Mouse (Mus musculus) lung, embryonic 14.5 days (tissue): ENCODE measurements around the gene Cacna1c. TPM values are rescaled to one million over a fixed set of nuclear protein-coding genes. Genes with fewer than 3 reads are reported as not detected.

ENCODE experiments used
- ATAC-seq: fragments of 200-750 bp; cut with Nextera tagmentation; 2 replicates; pipeline ENCODE4 v1.8.0; 2017; ENCODE audit warnings: mild to moderate bottlenecking, moderate TSS enrichment, moderate library complexity; ENCODE audit not compliant: insufficient read depth
- DNase-seq: peaks from one replicate; pipeline ENCODE4 v3.0.0-alpha.2; 2015
- H3K27ac ChIP-seq: fragments of 300-500 bp; sonication (generic); 2 replicates; pipeline ENCODE4 v1.5.1; 2014; ENCODE audit warnings: low read depth, mild to moderate bottlenecking, moderate library complexity
- H3K27me3 ChIP-seq: fragments of 300-500 bp; sonication (generic); 2 replicates; pipeline ENCODE4 v1.6.1; 2014; ENCODE audit warnings: low read length, control low read depth; ENCODE audit not compliant: insufficient read depth
- H3K36me3 ChIP-seq: fragments of 300-500 bp; sonication (generic); 2 replicates; pipeline ENCODE4 v1.6.1; 2014; ENCODE audit warnings: control low read depth; ENCODE audit not compliant: insufficient read depth
- H3K4me1 ChIP-seq: fragments of 300-500 bp; sonication (generic); 2 replicates; pipeline ENCODE4 v1.6.1; 2014; ENCODE audit warnings: antibody characterized with exemption, control low read depth; ENCODE audit not compliant: insufficient read depth
- H3K4me2 ChIP-seq: fragments of 300-500 bp; sonication (generic); 2 replicates; pipeline ENCODE4 v1.6.1; 2014; ENCODE audit warnings: mild to moderate bottlenecking
- H3K4me3 ChIP-seq: fragments of 300-500 bp; sonication (generic); 2 replicates; pipeline ENCODE4 v1.5.1; 2014; ENCODE audit warnings: low read depth, low read length
- H3K9ac ChIP-seq: fragments of 300-500 bp; sonication (generic); 2 replicates; pipeline ENCODE4 v1.6.1; 2014
- H3K9me3 ChIP-seq: fragments of 300-500 bp; sonication (generic); 2 replicates; pipeline ENCODE4 v1.6.1; 2016; ENCODE audit warnings: low read depth, low read length, control low read depth
- CTCF ChIP-seq: IDR thresholded peaks from 2 replicates; pipeline ENCODE4 v1.5.1; 2016; ENCODE audit warnings: antibody characterized with exemption, low read depth
- WGBS: fragments of 180-500 bp; shearing (Covaris S2); extraction: QIAGEN DNeasy Blood & Tissue Kit; methylation state at CpG from one replicate; pipeline ENCODE4 v1.1.7; 2014; 5-methylcytosine and 5-hydroxymethylcytosine counted together
- polyA plus RNA-seq: library from polyadenylated mRNA; unstranded; fragments of >200 nt; fragmentation: Nextera tagmentation; extraction: Ambion mirVana; gene quantifications from 2 replicates; pipeline ENCODE4 v1.2.1, GENCODE M21; 2014

Cacna1c gene
- polyA plus RNA-seq, 1 experiment from 2014 or later = 10.6 TPM

GRCm38 (mm10) chr6:119180188-119180587 lies 16.0 kb downstream of the Cacna1c start:
- Histone ChIP-seq H3K9ac (no peak overlapping the region), H3K36me3 (peaks cover 8% of the 10 kb centered on the region; the same call in 1 of the 2 replicates), H3K9me3 (no peaks in the 10 kb centered on the region), H3K27me3 (no peaks in the 10 kb centered on the region), H3K4me2 (no peak overlapping the region), H3K27ac (no peak overlapping the region), H3K4me1 (no peaks in the 10 kb centered on the region), H3K4me3 (no peak overlapping the region)
- ATAC-seq = no peak
- TF ChIP-seq CTCF = no peak
- WGBS = 72% methylated on average over 2 of the region's 2 CpGs
- no peak for DNase-seq

GRCm38 (mm10) chr6:119177101-119177500 lies 19.1 kb downstream of the Cacna1c start:
- Histone ChIP-seq H3K9ac (no peak overlapping the region), H3K36me3 (no peaks in the 10 kb centered on the region), H3K4me2 (no peak overlapping the region; the same call in 1 of the 2 replicates), H3K27me3 (no peaks in the 10 kb centered on the region), H3K27ac (no peak overlapping the region), H3K4me1 (no peaks in the 10 kb centered on the region), H3K4me3 (no peak overlapping the region), H3K9me3 (no peaks in the 10 kb centered on the region)
- 45% methylated on average over 8 of the region's 8 CpGs for WGBS
- ATAC-seq = no peak
- no peak for TF ChIP-seq CTCF
- DNase-seq = no peak

GRCm38 (mm10) chr6:119176103-119176502 lies 20.1 kb downstream of the Cacna1c start:
- Histone ChIP-seq H3K9me3 (no peaks in the 10 kb centered on the region), H3K27ac (no peak overlapping the region), H3K4me1 (no peaks in the 10 kb centered on the region), H3K36me3 (no peaks in the 10 kb centered on the region), H3K4me3 (peak overlapping the region; percentile 83), H3K4me2 (peak overlapping the region; percentile 70), H3K9ac (peak overlapping the region; percentile 73; the same call in 1 of the 2 replicates), H3K27me3 (no peaks in the 10 kb centered on the region)
- ATAC-seq (no peak), DNase-seq (no peak)
- WGBS = 66% methylated on average over 7 of the region's 7 CpGs
- TF ChIP-seq CTCF = no peak

- under 1% methylated on average over 64 of the region's 65 CpGs for WGBS
- H3K9me3 ChIP-seq = no peaks in the 10 kb centered on the region
Observed at GRCm38 (mm10) chr6:119175078-119175853, 21.0 kb downstream of the Cacna1c start, which contains the start of gene Dcp1b. TSS of gene Dcp1b (plus strand) at chr6:119175253.

GRCm38 (mm10) chr6:119174307-119175074 lies 21.7 kb downstream of the Cacna1c start:
- Histone ChIP-seq H3K36me3 (no peaks in the 10 kb centered on the region), H3K4me2 (peak overlapping the region; percentile 70), H3K9ac (peak overlapping the region; percentile 73; the same call in 1 of the 2 replicates), H3K27me3 (no peaks in the 10 kb centered on the region), H3K4me3 (peak overlapping the region; percentile 83), H3K4me1 (no peaks in the 10 kb centered on the region), H3K27ac (no peak overlapping the region), H3K9me3 (no peaks in the 10 kb centered on the region)
- no peak for TF ChIP-seq CTCF
- ATAC-seq (no peak), DNase-seq (no peak)
- WGBS = 55% methylated on average over 12 of the region's 12 CpGs

More at GRCm38 (mm10) chr6:119175078-119175853, 21.0 kb downstream of the Cacna1c start, which contains the start of gene Dcp1b:
- H3K4me2 ChIP-seq = peak within 1 kb of the TSS; percentile 70
- peak; percentile 95 for DNase-seq
- H3K27ac ChIP-seq = peak within 1 kb of the TSS; percentile 91
- H3K36me3 ChIP-seq = no peaks in the 10 kb centered on the region
- H3K27me3 ChIP-seq = no peaks in the 10 kb centered on the region
- H3K9ac ChIP-seq = peak within 1 kb of the TSS; percentile 73
- H3K4me1 ChIP-seq = no peaks in the 10 kb centered on the region
- peak within 1 kb of the TSS; percentile 83 for H3K4me3 ChIP-seq
- ATAC-seq = peak; percentile 96
- TF ChIP-seq CTCF = peak; percentile 55

- no peaks in the 10 kb centered on the region for H3K4me1 ChIP-seq
- no peak for TF ChIP-seq CTCF
- no peak overlapping the region for H3K4me3 ChIP-seq
- DNase-seq (no peak), ATAC-seq (no peak)
- H3K9me3 ChIP-seq = no peaks in the 10 kb centered on the region
- H3K36me3 ChIP-seq = no peaks in the 10 kb centered on the region
- no peak overlapping the region for H3K27ac ChIP-seq
- no peak overlapping the region for H3K4me2 ChIP-seq
- no peaks in the 10 kb centered on the region for H3K27me3 ChIP-seq
- H3K9ac ChIP-seq = no peak overlapping the region
Observed at GRCm38 (mm10) chr6:119165677-119166076, 30.5 kb downstream of the Cacna1c start.

GRCm38 (mm10) chr6:119145109-119145508 lies 51.1 kb downstream of the Cacna1c start:
- H3K36me3 ChIP-seq = no peaks in the 10 kb centered on the region
- H3K27ac ChIP-seq = no peak overlapping the region
- H3K9ac ChIP-seq = no peak overlapping the region
- ATAC-seq (no peak), DNase-seq (no peak)
- no peaks in the 10 kb centered on the region for H3K9me3 ChIP-seq
- WGBS = 35% methylated on average over 4 of the region's 4 CpGs
- no peaks in the 10 kb centered on the region for H3K4me1 ChIP-seq
- no peak for TF ChIP-seq CTCF
- H3K27me3 ChIP-seq = no peaks in the 10 kb centered on the region
- no peak overlapping the region for H3K4me2 ChIP-seq
- no peak overlapping the region for H3K4me3 ChIP-seq
